Mouse (Mus musculus): ENCODE data around the gene Lrp3. TPM values are rescaled to one million over a fixed set of nuclear protein-coding genes. Genes with fewer than 3 reads are reported as not detected.

The Lrp3 gene
- polyA plus RNA-seq, 1 experiment, result not detected

DNA sequence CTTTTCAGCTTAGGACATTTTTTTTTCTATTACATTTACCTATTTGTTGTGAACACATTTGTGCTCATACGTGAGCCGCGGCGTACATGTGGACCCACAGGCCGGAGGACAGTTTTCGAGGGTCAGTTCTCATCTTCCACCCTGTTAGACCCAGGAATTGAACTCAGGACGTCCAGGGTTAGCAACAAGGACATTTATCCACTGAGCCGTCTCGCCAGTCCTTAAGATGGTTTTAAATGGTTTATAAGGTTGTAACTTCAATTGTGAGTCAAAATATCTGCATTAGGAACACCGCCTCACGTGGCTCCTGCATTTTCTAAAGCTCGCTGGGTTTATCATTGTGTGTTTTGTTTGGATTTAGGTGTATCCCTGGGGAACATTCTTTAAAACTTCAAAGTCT is 18.6 kb upstream of the Lrp3 start:
- Histone ChIP-seq H3K9me3 (peaks cover 16% of the 10 kb centered on the region), H3K27me3 (replicated peaks) (no peaks in the 10 kb centered on the region), H3K36me3 (replicated peaks; ENCODE audit: low read length) (no peaks in the 10 kb centered on the region), H3K4me3 (replicated peaks) (peak overlapping the region; percentile 92), H3K4me1 (peaks cover 16% of the 10 kb centered on the region)
- TF ChIP-seq FLI1 (IDR thresholded peaks at IDR 0.05; ENCODE audit: low read length) (no peak), GATA1 (IDR thresholded peaks at IDR 0.05; ENCODE audit: borderline replicate concordance, low read length) (no peak)

DNA sequence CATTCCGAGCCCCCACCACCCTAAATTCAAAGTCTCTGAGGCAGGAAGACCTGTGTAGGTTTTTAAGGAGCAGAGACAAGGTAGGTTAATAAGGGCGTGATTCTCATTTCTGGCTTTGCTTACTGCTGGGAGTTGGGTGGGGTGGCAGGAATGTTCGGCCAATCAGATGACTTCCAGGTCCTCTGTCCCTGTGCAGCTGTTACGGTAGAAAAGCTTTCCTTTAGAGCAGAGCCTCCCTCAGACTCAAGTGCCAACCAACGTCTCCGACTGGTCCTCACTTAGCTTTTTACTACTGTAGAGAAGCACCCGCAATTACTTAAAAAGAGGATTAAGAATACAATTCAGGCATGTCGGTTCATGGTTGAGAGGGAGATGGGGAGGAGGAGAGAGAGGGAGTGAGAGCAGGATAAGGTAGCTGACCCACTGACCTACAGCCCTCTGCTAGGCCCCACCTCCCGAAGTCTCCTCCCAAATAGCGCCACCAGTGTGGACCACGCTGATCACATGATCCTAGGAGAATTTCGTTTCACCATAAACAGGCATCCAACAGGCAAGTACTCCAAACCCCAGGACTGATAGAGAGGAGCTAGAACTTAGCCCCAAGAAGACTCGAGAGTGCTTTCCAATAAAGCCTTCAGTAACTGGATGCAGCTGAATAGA is 17.6 kb upstream of the Lrp3 start:
- Histone ChIP-seq H3K36me3 (replicated peaks; ENCODE audit: low read length) (no peaks in the 10 kb centered on the region), H3K4me3 (replicated peaks) (no peak overlapping the region), H3K9me3 (peaks cover 25% of the 10 kb centered on the region), H3K4me1 (peaks cover 16% of the 10 kb centered on the region), H3K27me3 (replicated peaks) (no peaks in the 10 kb centered on the region)
- TF ChIP-seq GATA1 (IDR thresholded peaks at IDR 0.05; ENCODE audit: borderline replicate concordance, low read length) (no peak), FLI1 (IDR thresholded peaks at IDR 0.05; ENCODE audit: low read length) (no peak)

DNA sequence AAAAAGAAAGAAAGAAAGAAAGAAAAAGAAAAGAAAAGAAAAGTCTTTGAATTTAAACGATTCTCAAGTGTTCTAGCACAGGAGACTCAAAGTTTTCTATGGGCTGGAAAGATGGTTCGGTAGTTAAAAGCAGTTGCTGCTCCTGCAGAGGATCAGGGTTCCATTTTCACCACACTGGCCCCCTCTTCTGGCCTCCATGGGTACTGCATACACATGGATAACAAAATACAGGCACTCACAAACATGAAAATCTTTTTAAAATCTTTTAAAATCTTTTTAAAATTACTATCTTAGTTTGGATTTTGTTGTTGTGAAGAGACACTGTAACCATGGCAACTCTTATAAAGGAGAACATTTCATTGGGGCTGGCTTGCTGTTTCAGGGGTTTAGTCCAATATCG is 15.0 kb upstream of the Lrp3 start:
- no peaks in the 10 kb centered on the region for H3K36me3 ChIP-seq (replicated peaks; ENCODE audit: low read length)
- H3K4me1 ChIP-seq, result peaks cover 11% of the 10 kb centered on the region
- no peak for TF ChIP-seq FLI1 (IDR thresholded peaks at IDR 0.05; ENCODE audit: low read length)
- no peak for TF ChIP-seq GATA1 (IDR thresholded peaks at IDR 0.05; ENCODE audit: borderline replicate concordance, low read length)
- H3K9me3 ChIP-seq, result peaks cover 30% of the 10 kb centered on the region
- H3K27me3 ChIP-seq (replicated peaks), result peaks cover 6% of the 10 kb centered on the region
- no peak overlapping the region for H3K4me3 ChIP-seq (replicated peaks)

DNA sequence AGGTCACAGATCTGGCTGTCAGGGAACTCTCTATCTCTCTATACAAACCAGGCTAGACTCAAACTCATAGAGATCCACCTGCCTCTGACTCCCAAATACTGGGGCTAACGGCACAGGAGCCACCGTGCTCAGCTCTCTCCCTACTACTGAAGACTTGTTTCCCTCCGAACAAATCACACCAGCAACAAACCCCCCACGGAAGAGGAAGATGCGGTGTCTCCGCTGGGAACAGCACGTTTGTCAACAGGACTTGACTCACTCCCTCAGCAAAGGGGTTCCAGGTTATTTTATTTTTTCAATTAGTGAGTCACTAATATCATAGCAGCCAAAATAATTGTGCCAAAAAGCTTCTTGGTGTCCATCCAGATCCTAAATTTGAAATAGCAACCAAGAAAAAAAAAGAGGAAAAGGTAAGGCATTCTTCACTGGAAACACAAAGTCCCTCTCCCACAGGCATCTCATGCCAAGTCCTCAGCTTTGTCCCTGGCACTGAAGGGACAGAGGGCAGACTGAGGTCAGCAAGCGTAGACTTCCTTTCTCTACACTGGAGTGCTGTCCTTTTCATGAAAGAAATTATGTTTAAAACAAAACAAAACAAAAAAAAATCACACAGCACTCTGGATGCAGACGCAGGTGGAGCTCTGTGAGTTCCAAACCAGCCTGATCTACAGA is 5.5 kb upstream of the Lrp3 start:
- no peaks in the 10 kb centered on the region for H3K4me1 ChIP-seq
- H3K9me3 ChIP-seq, result peaks cover 3% of the 10 kb centered on the region; the same call in 1 of the 2 replicates
- H3K36me3 ChIP-seq (replicated peaks; ENCODE audit: low read length), result no peaks in the 10 kb centered on the region
- no peak overlapping the region for H3K4me3 ChIP-seq (replicated peaks)
- TF ChIP-seq GATA1 (IDR thresholded peaks at IDR 0.05; ENCODE audit: borderline replicate concordance, low read length) (no peak), FLI1 (IDR thresholded peaks at IDR 0.05; ENCODE audit: low read length) (no peak)
- H3K27me3 ChIP-seq (replicated peaks), result peaks cover 37% of the 10 kb centered on the region

DNA sequence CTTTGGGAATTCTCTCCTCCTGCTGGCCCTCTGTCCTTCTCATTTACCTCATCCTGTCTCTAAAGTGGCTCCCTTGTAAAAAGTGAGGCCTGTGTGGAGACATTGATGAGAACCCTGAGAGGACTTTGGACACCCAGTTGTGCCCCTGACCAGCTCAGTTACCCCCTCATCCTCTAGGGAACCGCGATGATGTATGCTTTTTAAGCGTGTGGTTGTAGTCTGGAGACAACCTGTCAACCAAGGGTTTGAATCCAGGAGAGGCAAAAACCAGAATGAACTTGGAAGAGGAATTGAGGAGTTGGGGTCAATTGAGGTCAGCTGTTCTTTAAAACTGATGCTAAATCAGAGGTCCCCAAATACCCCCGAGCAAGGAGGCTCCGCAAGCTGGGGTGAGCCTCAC is 433 bp upstream of the Lrp3 start:
- peaks cover 81% of the 10 kb centered on the region for H3K27me3 ChIP-seq (replicated peaks)
- no peak overlapping the region for H3K4me3 ChIP-seq (replicated peaks)
- H3K36me3 ChIP-seq (replicated peaks; ENCODE audit: low read length), result no peaks in the 10 kb centered on the region
- peaks cover 7% of the 10 kb centered on the region; the same call in 1 of the 2 replicates for H3K4me1 ChIP-seq
- TF ChIP-seq GATA1 (IDR thresholded peaks at IDR 0.05; ENCODE audit: borderline replicate concordance, low read length), result no peak
- no peak for TF ChIP-seq FLI1 (IDR thresholded peaks at IDR 0.05; ENCODE audit: low read length)
- no peaks in the 10 kb centered on the region for H3K9me3 ChIP-seq

DNA sequence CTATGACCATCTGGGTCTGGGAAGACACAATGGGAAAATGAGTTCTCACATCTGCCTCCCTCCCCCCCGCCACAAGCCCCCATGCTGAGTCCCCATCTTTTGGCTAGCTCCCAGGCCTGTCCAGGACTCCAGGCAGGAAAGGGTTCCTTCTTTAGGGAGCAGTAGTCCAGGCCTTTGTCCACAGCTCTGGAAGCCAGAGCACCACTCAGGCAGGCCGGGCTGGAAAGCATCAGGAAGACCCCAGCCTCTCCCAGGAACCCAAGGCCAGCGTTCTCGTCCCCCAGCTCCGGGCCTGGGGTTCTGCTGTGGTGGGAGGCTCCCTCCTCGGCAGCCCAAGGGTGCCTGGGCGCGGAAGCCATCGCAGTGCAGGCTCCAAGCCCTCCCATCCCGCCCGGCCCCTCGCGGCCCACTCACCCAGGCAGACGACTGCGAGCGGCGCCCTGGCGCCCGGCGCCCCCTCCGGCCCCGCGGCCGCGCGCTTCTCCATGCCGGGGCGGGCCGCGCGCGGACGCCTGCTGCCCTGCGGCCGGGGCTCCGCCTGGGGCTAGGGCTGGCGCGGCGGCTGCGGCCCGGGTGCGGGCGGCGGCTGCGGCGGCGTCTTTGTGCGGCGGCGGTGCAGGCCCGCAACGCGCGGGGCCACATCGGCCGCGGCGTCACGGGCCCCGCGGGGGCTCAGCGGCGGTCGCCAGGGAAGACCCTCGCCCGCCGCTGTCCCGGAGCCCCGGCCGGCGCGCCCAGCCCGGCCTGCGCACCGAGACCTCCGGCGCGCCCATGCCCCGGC is 666 bp downstream of the Lrp3 start:
- Histone ChIP-seq H3K9me3 (no peaks in the 10 kb centered on the region), H3K4me3 (replicated peaks) (peak overlapping the region; percentile 81), H3K4me1 (peaks cover 7% of the 10 kb centered on the region; the same call in 1 of the 2 replicates), H3K36me3 (replicated peaks; ENCODE audit: low read length) (no peaks in the 10 kb centered on the region), H3K27me3 (replicated peaks) (peaks cover 86% of the 10 kb centered on the region)
- TF ChIP-seq GATA1 (IDR thresholded peaks at IDR 0.05; ENCODE audit: borderline replicate concordance, low read length), result no peak
- TF ChIP-seq FLI1 (IDR thresholded peaks at IDR 0.05; ENCODE audit: low read length), result no peak

DNA sequence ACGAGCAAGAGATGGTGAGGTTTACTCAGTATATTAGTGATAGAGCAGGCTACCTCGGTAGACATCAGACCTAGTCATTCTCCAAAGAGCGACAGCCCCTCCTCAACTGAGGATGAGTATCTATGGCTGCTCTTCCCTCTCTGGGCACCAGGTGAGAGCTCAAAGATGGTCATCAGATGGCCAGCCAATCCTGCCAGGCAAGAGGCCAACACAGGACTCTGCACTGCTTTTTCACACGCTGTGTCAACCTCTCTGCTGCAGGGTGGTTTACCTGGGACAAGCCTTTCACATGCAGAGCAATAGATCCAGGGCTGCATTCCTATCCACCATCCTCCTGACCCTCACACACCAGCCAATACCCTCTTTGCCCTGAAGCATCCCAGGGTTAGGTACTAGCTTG is 3.5 kb downstream of the Lrp3 start:
- no peak for TF ChIP-seq GATA1 (IDR thresholded peaks at IDR 0.05; ENCODE audit: borderline replicate concordance, low read length)
- no peak for TF ChIP-seq FLI1 (IDR thresholded peaks at IDR 0.05; ENCODE audit: low read length)
- no peaks in the 10 kb centered on the region for H3K36me3 ChIP-seq (replicated peaks; ENCODE audit: low read length)
- peaks cover 79% of the 10 kb centered on the region for H3K27me3 ChIP-seq (replicated peaks)
- H3K4me3 ChIP-seq (replicated peaks), result no peak overlapping the region
- H3K9me3 ChIP-seq, result no peaks in the 10 kb centered on the region; the same call in 1 of the 2 replicates
- peaks cover 7% of the 10 kb centered on the region; the same call in 1 of the 2 replicates for H3K4me1 ChIP-seq

DNA sequence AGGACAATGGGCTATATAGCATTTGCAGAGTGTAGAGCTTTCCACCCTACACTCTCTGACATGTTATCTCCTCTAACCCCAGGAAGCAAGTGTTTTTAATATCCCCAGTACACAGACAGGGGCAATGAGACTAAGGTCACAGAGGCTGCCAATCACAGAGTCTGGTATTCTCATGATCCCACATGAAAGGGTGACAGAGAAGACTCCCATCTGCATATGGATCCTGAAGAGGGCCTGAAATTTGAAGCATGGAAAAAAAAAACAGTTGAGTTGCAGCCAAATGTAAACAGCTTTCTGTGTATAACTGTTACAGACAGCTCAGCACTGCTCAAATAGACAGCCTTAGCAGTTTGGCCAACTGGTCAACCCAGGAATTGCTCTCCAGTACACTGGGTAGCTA is 15.5 kb downstream of the Lrp3 start:
- no peak for TF ChIP-seq FLI1 (IDR thresholded peaks at IDR 0.05; ENCODE audit: low read length)
- no peak for TF ChIP-seq GATA1 (IDR thresholded peaks at IDR 0.05; ENCODE audit: borderline replicate concordance, low read length)
- Histone ChIP-seq H3K27me3 (replicated peaks) (peaks cover 38% of the 10 kb centered on the region), H3K4me3 (replicated peaks) (no peak overlapping the region), H3K4me1 (no peaks in the 10 kb centered on the region), H3K36me3 (replicated peaks; ENCODE audit: low read length) (no peaks in the 10 kb centered on the region), H3K9me3 (peaks cover 5% of the 10 kb centered on the region)

DNA sequence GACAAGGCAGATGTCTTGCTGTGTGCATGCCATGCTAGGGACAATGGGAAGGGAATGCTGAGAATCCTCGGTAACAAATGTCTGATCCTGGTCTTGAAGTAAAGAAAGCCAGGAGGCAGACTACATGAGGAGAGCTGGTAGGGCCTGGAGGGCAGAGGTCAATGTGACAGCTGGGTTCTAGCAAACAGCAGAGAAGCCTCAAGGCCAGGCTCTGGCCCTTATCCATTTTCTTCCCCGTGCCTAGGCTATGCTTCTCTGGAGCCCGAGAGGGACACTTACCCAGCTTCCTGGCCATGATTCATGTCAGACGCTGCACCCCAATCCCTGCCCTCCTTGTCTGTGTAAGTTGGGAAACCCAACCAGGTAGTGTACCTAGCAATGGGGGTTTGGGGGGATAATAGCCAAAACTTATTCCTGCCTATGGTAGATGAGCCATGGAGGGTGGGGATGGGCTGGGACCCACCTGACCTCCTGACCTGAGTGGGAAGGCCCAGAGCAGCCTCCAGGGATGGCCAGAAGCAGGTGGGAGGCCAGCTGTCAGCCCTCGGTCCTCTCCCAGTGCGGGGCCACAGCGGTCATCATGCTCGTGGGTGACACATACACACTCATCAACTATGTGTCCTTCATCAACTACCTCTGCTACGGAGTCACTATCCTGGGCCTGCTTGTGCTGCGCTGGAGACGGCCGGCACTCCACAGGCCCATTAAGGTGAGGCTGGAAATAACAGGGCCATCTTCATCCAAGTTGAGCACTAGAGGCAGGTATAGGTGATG is 16.1 kb downstream of the Lrp3 start:
- Histone ChIP-seq H3K4me1 (no peaks in the 10 kb centered on the region), H3K36me3 (replicated peaks; ENCODE audit: low read length) (no peaks in the 10 kb centered on the region), H3K9me3 (peaks cover 5% of the 10 kb centered on the region), H3K4me3 (replicated peaks) (no peak overlapping the region), H3K27me3 (replicated peaks) (peaks cover 43% of the 10 kb centered on the region)
- TF ChIP-seq GATA1 (IDR thresholded peaks at IDR 0.05; ENCODE audit: borderline replicate concordance, low read length) (no peak), FLI1 (IDR thresholded peaks at IDR 0.05; ENCODE audit: low read length) (no peak)

All from megakaryocyte, embryonic 14.5 days (primary cell).